Mouse (Mus musculus) midbrain, embryonic 10.5 days (tissue): ENCODE results near the gene Atxn7l1. TPM values are rescaled to one million over a fixed set of nuclear protein-coding genes. Genes with fewer than 3 reads are reported as not detected.

ENCODE experiments used
- DNase-seq: peaks from one replicate; pipeline ENCODE4 v3.0.0-alpha.2; 2017; ENCODE audit warnings: low spot score
- H3K27ac ChIP-seq: fragments of 300-500 bp; sonication (generic); replicated peaks from 2 replicates; pipeline ENCODE4 v1.5.1; 2016; ENCODE audit warnings: mild to moderate bottlenecking
- H3K27me3 ChIP-seq: fragments of 300-500 bp; sonication (generic); 2 replicates; pipeline ENCODE4 v1.6.1; 2016; ENCODE audit warnings: low read depth, mild to moderate bottlenecking; ENCODE audit not compliant: poor library complexity, severe bottlenecking
- H3K36me3 ChIP-seq: fragments of 300-500 bp; sonication (generic); 2 replicates; pipeline ENCODE4 v1.6.1; 2016; ENCODE audit warnings: mild to moderate bottlenecking, moderate library complexity
- H3K4me1 ChIP-seq: fragments of 300-500 bp; sonication (generic); 2 replicates; pipeline ENCODE4 v1.6.1; 2016
- H3K4me3 ChIP-seq: fragments of 300-500 bp; sonication (generic); 2 replicates; pipeline ENCODE4 v1.5.1; 2016; ENCODE audit warnings: mild to moderate bottlenecking, moderate library complexity
- H3K9me3 ChIP-seq: fragments of 300-500 bp; sonication (generic); replicated peaks from 2 replicates; pipeline ENCODE4 v1.6.1; 2016; ENCODE audit warnings: mild to moderate bottlenecking
- WGBS: fragments of 180-500 bp; shearing (Covaris S2); methylation state at CpG from one replicate; pipeline ENCODE4 v1.1.7; 2016; 5-methylcytosine and 5-hydroxymethylcytosine counted together
- polyA plus RNA-seq: library from polyadenylated mRNA; unstranded; fragments of >200 nt; fragmentation: Nextera tagmentation; extraction: Ambion mirVana; gene quantifications from 2 replicates; pipeline ENCODE4 v1.2.1, GENCODE M21; 2016

Atxn7l1 gene
- polyA plus RNA-seq, 1 experiment from 2014 or later: 10.0 TPM

GRCm38 (mm10) chr12:33195175-33195574, 47.7 kb downstream of the Atxn7l1 start:
- peaks cover 3% of the 10 kb centered on the region; the same call in 1 of the 2 replicates for H3K36me3 ChIP-seq
- peaks cover 6% of the 10 kb centered on the region for H3K9me3 ChIP-seq
- WGBS: 42% methylated on average over 8 of the region's 8 CpGs
- no peak for DNase-seq
- no peak overlapping the region for H3K4me3 ChIP-seq
- H3K4me1 ChIP-seq: peaks cover 32% of the 10 kb centered on the region
- no peaks in the 10 kb centered on the region for H3K27me3 ChIP-seq
- H3K27ac ChIP-seq: peak overlapping the region; percentile 19; the same call in 1 of the 2 replicates

- no peaks in the 10 kb centered on the region for H3K27me3 ChIP-seq
- no peak for DNase-seq
- peaks cover 40% of the 10 kb centered on the region for H3K4me1 ChIP-seq
- H3K36me3 ChIP-seq: peaks cover 3% of the 10 kb centered on the region; the same call in 1 of the 2 replicates
- H3K27ac ChIP-seq: no peak overlapping the region
- H3K9me3 ChIP-seq: peaks cover 6% of the 10 kb centered on the region
- no peak overlapping the region for H3K4me3 ChIP-seq
- WGBS: 73% methylated on average over 6 of the region's 6 CpGs
These were observed 49.8 kb downstream of the Atxn7l1 start for GRCm38 (mm10) chr12:33197287-33197686.

- 76% methylated on average over 6 of the region's 6 CpGs for WGBS
- Histone ChIP-seq H3K4me1 (peaks cover 45% of the 10 kb centered on the region), H3K27ac (peak overlapping the region; percentile 25; the same call in 1 of the 2 replicates)
These were observed 50.3 kb downstream of the Atxn7l1 start for GRCm38 (mm10) chr12:33197746-33198145.

GRCm38 (mm10) chr12:33201068-33201467, 53.6 kb downstream of the Atxn7l1 start:
- WGBS: 84% methylated on average over 6 of the region's 6 CpGs

More at GRCm38 (mm10) chr12:33197746-33198145, 50.3 kb downstream of the Atxn7l1 start:
- Histone ChIP-seq H3K36me3 (peaks cover 3% of the 10 kb centered on the region; the same call in 1 of the 2 replicates), H3K9me3 (peaks cover 6% of the 10 kb centered on the region), H3K27me3 (no peaks in the 10 kb centered on the region), H3K4me3 (no peak overlapping the region)
- no peak for DNase-seq

GRCm38 (mm10) chr12:33201491-33202210, 54.2 kb downstream of the Atxn7l1 start:
- Histone ChIP-seq H3K4me3 (no peak overlapping the region), H3K27ac (0 out of 2 replicates have a peak overlapping the region, but pooled peaks have one; percentile 63), H3K9me3 (peaks cover 3% of the 10 kb centered on the region), H3K4me1 (peaks cover 32% of the 10 kb centered on the region), H3K27me3 (no peaks in the 10 kb centered on the region), H3K36me3 (peaks cover 2% of the 10 kb centered on the region; the same call in 1 of the 2 replicates)
- DNase-seq: no peak
- 72% methylated on average over 7 of the region's 7 CpGs for WGBS

More at GRCm38 (mm10) chr12:33201068-33201467, 53.6 kb downstream of the Atxn7l1 start:
- Histone ChIP-seq H3K36me3 (peaks cover 3% of the 10 kb centered on the region; the same call in 1 of the 2 replicates), H3K27ac (peak overlapping the region; percentile 63), H3K27me3 (no peaks in the 10 kb centered on the region), H3K9me3 (peaks cover 6% of the 10 kb centered on the region), H3K4me3 (no peak overlapping the region), H3K4me1 (peaks cover 32% of the 10 kb centered on the region)
- DNase-seq: no peak

GRCm38 (mm10) chr12:33205255-33205654, 57.8 kb downstream of the Atxn7l1 start:
- H3K27ac ChIP-seq: no peak overlapping the region
- H3K9me3 ChIP-seq: no peaks in the 10 kb centered on the region
- H3K27me3 ChIP-seq: no peaks in the 10 kb centered on the region
- no peak overlapping the region for H3K4me3 ChIP-seq
- DNase-seq: no peak
- peaks cover 32% of the 10 kb centered on the region for H3K4me1 ChIP-seq
- WGBS: 88% methylated on average over 4 of the region's 4 CpGs
- H3K36me3 ChIP-seq: 0 out of 2 replicates have a peak, but pooled peaks cover 3% of the 10 kb centered on the region

- Histone ChIP-seq H3K27ac (no peak overlapping the region), H3K27me3 (no peaks in the 10 kb centered on the region), H3K4me3 (no peak overlapping the region), H3K9me3 (no peaks in the 10 kb centered on the region), H3K36me3 (0 out of 2 replicates have a peak, but pooled peaks cover 3% of the 10 kb centered on the region), H3K4me1 (peaks cover 26% of the 10 kb centered on the region)
- no peak for DNase-seq
- WGBS: 91% methylated on average over 6 of the region's 6 CpGs
These were observed 58.8 kb downstream of the Atxn7l1 start for GRCm38 (mm10) chr12:33206300-33206699.

GRCm38 (mm10) chr12:33210856-33211255, 63.4 kb downstream of the Atxn7l1 start:
- Histone ChIP-seq H3K27ac (no peak overlapping the region), H3K27me3 (no peaks in the 10 kb centered on the region), H3K36me3 (0 out of 2 replicates have a peak, but pooled peaks cover 3% of the 10 kb centered on the region), H3K9me3 (no peaks in the 10 kb centered on the region), H3K4me3 (no peak overlapping the region), H3K4me1 (no peaks in the 10 kb centered on the region; the same call in 1 of the 2 replicates)
- 94% methylated on average over 4 of the region's 4 CpGs for WGBS
- DNase-seq: no peak

- Histone ChIP-seq H3K36me3 (peaks cover 17% of the 10 kb centered on the region; the same call in 1 of the 2 replicates), H3K4me1 (peaks cover 13% of the 10 kb centered on the region; the same call in 1 of the 2 replicates), H3K4me3 (no peak overlapping the region), H3K27me3 (no peaks in the 10 kb centered on the region), H3K9me3 (no peaks in the 10 kb centered on the region), H3K27ac (0 out of 2 replicates have a peak overlapping the region, but pooled peaks have one; percentile 19)
- WGBS: 89% methylated on average over 9 of the region's 9 CpGs
- no peak for DNase-seq
These were observed 70.8 kb downstream of the Atxn7l1 start for GRCm38 (mm10) chr12:33218215-33218859.

- Histone ChIP-seq H3K27ac (no peak overlapping the region), H3K27me3 (no peaks in the 10 kb centered on the region), H3K9me3 (no peaks in the 10 kb centered on the region), H3K4me1 (peaks cover 23% of the 10 kb centered on the region), H3K36me3 (peaks cover 17% of the 10 kb centered on the region; the same call in 1 of the 2 replicates), H3K4me3 (no peak overlapping the region)
- 93% methylated on average over 7 of the region's 7 CpGs for WGBS
- no peak for DNase-seq
These were observed 71.9 kb downstream of the Atxn7l1 start for GRCm38 (mm10) chr12:33219436-33219835.

- Histone ChIP-seq H3K4me3 (no peak overlapping the region), H3K4me1 (peaks cover 30% of the 10 kb centered on the region), H3K36me3 (peaks cover 17% of the 10 kb centered on the region; the same call in 1 of the 2 replicates), H3K9me3 (no peaks in the 10 kb centered on the region), H3K27ac (peak overlapping the region; percentile 28; the same call in 1 of the 2 replicates), H3K27me3 (no peaks in the 10 kb centered on the region)
- WGBS: 91% methylated on average over 5 of the region's 5 CpGs
- DNase-seq: no peak
These were observed 72.6 kb downstream of the Atxn7l1 start for GRCm38 (mm10) chr12:33220081-33220480.

GRCm38 (mm10) chr12:33220509-33221051, 73.1 kb downstream of the Atxn7l1 start:
- no peak overlapping the region for H3K4me3 ChIP-seq
- WGBS: 85% methylated on average over 11 of the region's 11 CpGs
- H3K27me3 ChIP-seq: no peaks in the 10 kb centered on the region
- H3K36me3 ChIP-seq: peaks cover 17% of the 10 kb centered on the region; the same call in 1 of the 2 replicates
- H3K4me1 ChIP-seq: peaks cover 35% of the 10 kb centered on the region
- DNase-seq: no peak
- H3K27ac ChIP-seq: peak overlapping the region; percentile 28; the same call in 1 of the 2 replicates
- no peaks in the 10 kb centered on the region for H3K9me3 ChIP-seq
